Mouse (Mus musculus): ENCODE data around the gene Slc16a14. TPM values are rescaled to one million over a fixed set of nuclear protein-coding genes. Genes with fewer than 3 reads are reported as not detected.
"Not testable (repeated sequence)": the region's sequence is repeated elsewhere in the genome, so short reads cannot be mapped to it uniquely, and the experiment has no call there.

Slc16a14 gene
- not detected in 2 replicates for polyA plus RNA-seq (2015; fragmentation: Nextera tagmentation; extraction: Ambion mirVana)

- H3K27me3 ChIP-seq (ENCODE audit: control insufficient read depth, insufficient read depth, low read length): peaks cover 29% of the 10 kb centered on the region
- no peak within 1 kb of the TSS for H3K27ac ChIP-seq (ENCODE audit: low read length)
- peak; percentile 45; the same call in 1 of the 2 replicates for ATAC-seq (replicated peaks; ENCODE audit: extremely low read depth, insufficient read depth, low FRiP score)
- peak within 1 kb of the TSS; percentile 9; the same call in 1 of the 2 replicates for H3K9ac ChIP-seq (ENCODE audit: low read length)
- no peaks in the 10 kb centered on the region for H3K36me3 ChIP-seq (ENCODE audit: control insufficient read depth, insufficient read depth)
- H3K4me2 ChIP-seq (ENCODE audit: low read depth, low read length): peak within 1 kb of the TSS; percentile 77
- H3K9me3 ChIP-seq (replicated peaks; ENCODE audit: control insufficient read depth, low read length): no peaks in the 10 kb centered on the region
- peak within 1 kb of the TSS; percentile 56 for H3K4me3 ChIP-seq (ENCODE audit: low read length)
- peaks cover 6% of the 10 kb centered on the region for H3K4me1 ChIP-seq (ENCODE audit: control insufficient read depth, insufficient read depth, low read length)
- WGBS: under 1% methylated on average over 59 of the region's 59 CpGs
Observed at GRCm38 (mm10) chr1:84934503-84935333, at the start of gene Slc16a14. TSS of gene Slc16a14 (minus strand) at chr1:84935134.

DNA sequence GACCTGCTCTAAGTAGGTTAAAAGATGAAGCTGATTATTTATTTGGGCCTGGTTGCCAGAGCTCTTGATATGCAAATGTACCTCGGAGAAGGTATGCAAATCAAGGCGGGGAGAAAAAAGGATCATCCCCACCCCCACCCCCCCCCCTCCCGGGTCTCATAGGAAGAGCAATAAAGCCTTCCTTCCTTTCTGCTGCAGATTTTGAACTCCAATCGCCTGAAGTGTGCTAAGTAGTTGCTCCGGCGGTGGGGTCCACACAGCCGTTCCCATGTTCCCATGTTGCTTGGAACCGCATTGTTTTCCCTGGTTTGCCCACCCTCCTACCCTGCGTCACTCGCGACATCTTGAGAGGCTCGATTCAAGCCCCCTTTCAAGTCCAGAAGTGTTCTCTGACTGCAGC lies 26.8 kb upstream of the Slc16a14 start:
- not testable (repeated sequence) for H3K27me3 ChIP-seq (ENCODE audit: control insufficient read depth, insufficient read depth, low read length); H3K9ac ChIP-seq (ENCODE audit: low read length); H3K27ac ChIP-seq (ENCODE audit: low read length); H3K36me3 ChIP-seq (ENCODE audit: control insufficient read depth, insufficient read depth); H3K9me3 ChIP-seq (replicated peaks; ENCODE audit: control insufficient read depth, low read length); H3K4me1 ChIP-seq (ENCODE audit: control insufficient read depth, insufficient read depth, low read length); ATAC-seq (replicated peaks; ENCODE audit: extremely low read depth, insufficient read depth, low FRiP score)
- H3K4me2 ChIP-seq (ENCODE audit: low read depth, low read length): peak overlapping the region; percentile 48
- 10% methylated on average over 11 of the region's 12 CpGs for WGBS
- peak overlapping the region; percentile 8; the same call in 1 of the 2 replicates for H3K4me3 ChIP-seq (ENCODE audit: low read length)

GRCm38 (mm10) chr1:84957713-84958112 lies 22.8 kb upstream of the Slc16a14 start:
- not testable (repeated sequence) for H3K27ac ChIP-seq (ENCODE audit: low read length); H3K4me3 ChIP-seq (ENCODE audit: low read length); H3K4me2 ChIP-seq (ENCODE audit: low read depth, low read length); ATAC-seq (replicated peaks; ENCODE audit: extremely low read depth, insufficient read depth, low FRiP score); H3K9me3 ChIP-seq (replicated peaks; ENCODE audit: control insufficient read depth, low read length); H3K36me3 ChIP-seq (ENCODE audit: control insufficient read depth, insufficient read depth); H3K9ac ChIP-seq (ENCODE audit: low read length); H3K4me1 ChIP-seq (ENCODE audit: control insufficient read depth, insufficient read depth, low read length); H3K27me3 ChIP-seq (ENCODE audit: control insufficient read depth, insufficient read depth, low read length)
- 74% methylated on average over 4 of the region's 4 CpGs for WGBS

- H3K9me3 ChIP-seq (replicated peaks; ENCODE audit: control insufficient read depth, low read length); H3K4me1 ChIP-seq (ENCODE audit: control insufficient read depth, insufficient read depth, low read length); H3K27me3 ChIP-seq (ENCODE audit: control insufficient read depth, insufficient read depth, low read length); H3K27ac ChIP-seq (ENCODE audit: low read length); H3K36me3 ChIP-seq (ENCODE audit: control insufficient read depth, insufficient read depth); H3K4me2 ChIP-seq (ENCODE audit: low read depth, low read length); H3K9ac ChIP-seq (ENCODE audit: low read length); H3K4me3 ChIP-seq (ENCODE audit: low read length); ATAC-seq (replicated peaks; ENCODE audit: extremely low read depth, insufficient read depth, low FRiP score): not testable (repeated sequence)
- 81% methylated on average over 3 of the region's 3 CpGs for WGBS
Observed at GRCm38 (mm10) chr1:84956771-84957170, 21.8 kb upstream of the Slc16a14 start.

DNA sequence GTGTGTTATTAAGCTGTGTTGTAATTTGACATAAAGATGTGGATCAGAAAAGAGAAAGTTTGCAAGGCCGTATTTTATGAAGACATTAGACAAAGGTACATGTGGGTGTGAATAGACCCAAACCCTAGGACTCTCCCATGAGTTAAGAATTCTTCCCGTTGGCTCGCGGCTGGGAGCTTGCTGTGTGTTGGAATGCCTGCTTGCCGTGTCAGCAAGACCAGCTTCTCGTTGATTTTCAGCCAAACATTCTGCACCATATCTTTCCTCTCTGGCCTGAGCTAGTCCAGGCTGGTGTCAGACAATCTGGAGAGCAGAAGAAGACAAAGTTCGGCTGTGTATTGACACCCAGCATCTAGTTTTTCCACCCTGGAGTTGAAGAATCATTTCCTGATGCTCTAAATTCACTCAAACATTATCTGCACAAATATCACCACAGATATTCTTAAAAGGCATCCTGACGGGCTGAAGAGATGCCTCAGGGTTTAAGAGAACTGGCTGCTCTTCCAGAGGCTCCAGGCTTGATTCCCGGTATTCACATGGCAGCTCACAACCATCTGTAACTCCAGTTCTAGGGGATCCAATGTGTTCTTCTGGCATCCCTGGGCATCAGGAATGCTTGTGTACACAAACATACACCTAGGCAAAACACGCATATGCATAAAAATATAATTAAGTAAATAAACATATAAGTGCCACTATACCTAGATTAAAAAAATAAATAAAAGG lies 17.7 kb upstream of the Slc16a14 start:
- 0 out of 2 replicates have a peak, but pooled peaks have one; percentile 37 for ATAC-seq (replicated peaks; ENCODE audit: extremely low read depth, insufficient read depth, low FRiP score)
- Histone ChIP-seq H3K4me1 (ENCODE audit: control insufficient read depth, insufficient read depth, low read length) (no peaks in the 10 kb centered on the region), H3K4me2 (ENCODE audit: low read depth, low read length) (no peak overlapping the region), H3K9ac (ENCODE audit: low read length) (no peak overlapping the region), H3K36me3 (ENCODE audit: control insufficient read depth, insufficient read depth) (no peaks in the 10 kb centered on the region), H3K4me3 (ENCODE audit: low read length) (no peak overlapping the region), H3K27ac (ENCODE audit: low read length) (no peak overlapping the region), H3K27me3 (ENCODE audit: control insufficient read depth, insufficient read depth, low read length) (no peaks in the 10 kb centered on the region), H3K9me3 (replicated peaks; ENCODE audit: control insufficient read depth, low read length) (peaks cover 4% of the 10 kb centered on the region; the same call in 1 of the 2 replicates)
- 62% methylated on average over 10 of the region's 10 CpGs for WGBS

DNA sequence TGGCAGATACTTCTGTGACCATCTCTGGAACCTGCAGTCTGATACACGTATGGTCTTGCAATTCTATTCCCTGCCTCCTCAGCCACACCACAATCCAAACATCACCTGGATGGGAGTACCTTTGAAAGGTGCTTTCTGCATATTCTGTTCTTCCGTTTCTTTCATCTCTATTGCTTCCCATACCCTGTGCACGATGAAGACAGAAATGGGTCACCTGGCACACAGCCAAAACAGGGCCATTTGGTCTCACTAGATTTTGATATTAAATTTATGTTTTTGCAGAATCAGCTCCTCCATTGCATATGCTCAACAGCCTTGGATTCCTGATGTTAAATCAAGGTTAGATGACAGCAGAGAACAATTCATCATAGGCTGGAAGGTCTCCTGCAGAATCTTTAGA lies 16.6 kb upstream of the Slc16a14 start:
- Histone ChIP-seq H3K4me2 (ENCODE audit: low read depth, low read length) (no peak overlapping the region), H3K9me3 (replicated peaks; ENCODE audit: control insufficient read depth, low read length) (peaks cover under 1% of the 10 kb centered on the region; the same call in 1 of the 2 replicates), H3K4me3 (ENCODE audit: low read length) (no peak overlapping the region), H3K4me1 (ENCODE audit: control insufficient read depth, insufficient read depth, low read length) (no peaks in the 10 kb centered on the region), H3K27me3 (ENCODE audit: control insufficient read depth, insufficient read depth, low read length) (no peaks in the 10 kb centered on the region), H3K9ac (ENCODE audit: low read length) (no peak overlapping the region), H3K36me3 (ENCODE audit: control insufficient read depth, insufficient read depth) (no peaks in the 10 kb centered on the region), H3K27ac (ENCODE audit: low read length) (no peak overlapping the region)
- no peak for ATAC-seq (replicated peaks; ENCODE audit: extremely low read depth, insufficient read depth, low FRiP score)
- WGBS: 80% methylated on average over 3 of the region's 3 CpGs

DNA sequence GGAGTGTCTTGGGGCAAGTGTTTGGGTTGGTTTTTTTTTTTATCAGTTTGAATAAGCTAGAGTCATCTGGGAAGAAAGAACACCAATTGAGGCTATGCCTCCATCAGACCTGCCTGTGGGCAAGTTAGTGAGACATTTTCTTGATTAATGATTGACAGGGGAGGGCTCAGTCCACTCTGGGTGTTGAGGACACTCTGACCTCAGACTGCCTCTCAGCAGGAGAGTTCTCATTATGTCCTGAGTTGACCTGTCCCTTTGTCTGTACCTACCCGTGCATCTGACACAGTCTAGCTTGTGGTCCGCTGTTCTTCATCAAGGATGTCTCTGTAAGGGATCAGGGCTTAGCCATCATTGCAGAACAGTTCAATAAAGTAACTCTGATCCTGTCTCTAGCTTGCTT lies 12.5 kb upstream of the Slc16a14 start:
- H3K27me3 ChIP-seq (ENCODE audit: control insufficient read depth, insufficient read depth, low read length): no peaks in the 10 kb centered on the region
- no peak for ATAC-seq (replicated peaks; ENCODE audit: extremely low read depth, insufficient read depth, low FRiP score)
- no peak overlapping the region for H3K27ac ChIP-seq (ENCODE audit: low read length)
- no peaks in the 10 kb centered on the region for H3K4me1 ChIP-seq (ENCODE audit: control insufficient read depth, insufficient read depth, low read length)
- no peak overlapping the region for H3K9ac ChIP-seq (ENCODE audit: low read length)
- H3K4me2 ChIP-seq (ENCODE audit: low read depth, low read length): no peak overlapping the region
- WGBS: 83% methylated on average over 2 of the region's 2 CpGs
- H3K4me3 ChIP-seq (ENCODE audit: low read length): no peak overlapping the region
- no peaks in the 10 kb centered on the region for H3K36me3 ChIP-seq (ENCODE audit: control insufficient read depth, insufficient read depth)
- no peaks in the 10 kb centered on the region for H3K9me3 ChIP-seq (replicated peaks; ENCODE audit: control insufficient read depth, low read length)

GRCm38 (mm10) chr1:84945950-84946349 lies 11.0 kb upstream of the Slc16a14 start:
- no peaks in the 10 kb centered on the region for H3K9me3 ChIP-seq (replicated peaks; ENCODE audit: control insufficient read depth, low read length)
- H3K27ac ChIP-seq (ENCODE audit: low read length): no peak overlapping the region
- ATAC-seq (replicated peaks; ENCODE audit: extremely low read depth, insufficient read depth, low FRiP score): no peak
- no peak overlapping the region for H3K4me2 ChIP-seq (ENCODE audit: low read depth, low read length)
- 74% methylated on average over 3 of the region's 3 CpGs for WGBS
- no peaks in the 10 kb centered on the region for H3K27me3 ChIP-seq (ENCODE audit: control insufficient read depth, insufficient read depth, low read length)
- no peaks in the 10 kb centered on the region for H3K36me3 ChIP-seq (ENCODE audit: control insufficient read depth, insufficient read depth)
- H3K9ac ChIP-seq (ENCODE audit: low read length): no peak overlapping the region
- no peaks in the 10 kb centered on the region for H3K4me1 ChIP-seq (ENCODE audit: control insufficient read depth, insufficient read depth, low read length)
- no peak overlapping the region for H3K4me3 ChIP-seq (ENCODE audit: low read length)

- H3K27me3 ChIP-seq (ENCODE audit: control insufficient read depth, insufficient read depth, low read length): no peaks in the 10 kb centered on the region
- WGBS: 92% methylated on average over 4 of the region's 4 CpGs
- H3K9ac ChIP-seq (ENCODE audit: low read length): no peak overlapping the region
- no peaks in the 10 kb centered on the region for H3K36me3 ChIP-seq (ENCODE audit: control insufficient read depth, insufficient read depth)
- no peak for ATAC-seq (replicated peaks; ENCODE audit: extremely low read depth, insufficient read depth, low FRiP score)
- no peak overlapping the region for H3K4me3 ChIP-seq (ENCODE audit: low read length)
- no peaks in the 10 kb centered on the region for H3K4me1 ChIP-seq (ENCODE audit: control insufficient read depth, insufficient read depth, low read length)
- H3K4me2 ChIP-seq (ENCODE audit: low read depth, low read length): no peak overlapping the region
- no peaks in the 10 kb centered on the region for H3K9me3 ChIP-seq (replicated peaks; ENCODE audit: control insufficient read depth, low read length)
- H3K27ac ChIP-seq (ENCODE audit: low read length): no peak overlapping the region
Observed at GRCm38 (mm10) chr1:84943549-84943948, 8.6 kb upstream of the Slc16a14 start.
